Mouse (Mus musculus): ENCODE measurements around the gene Bcat2. TPM values are rescaled to one million over a fixed set of nuclear protein-coding genes. Genes with fewer than 3 reads are reported as not detected.

Gene Bcat2
- polyA plus RNA-seq, 1 experiment from 2014 or later: 29.4 TPM

DNA sequence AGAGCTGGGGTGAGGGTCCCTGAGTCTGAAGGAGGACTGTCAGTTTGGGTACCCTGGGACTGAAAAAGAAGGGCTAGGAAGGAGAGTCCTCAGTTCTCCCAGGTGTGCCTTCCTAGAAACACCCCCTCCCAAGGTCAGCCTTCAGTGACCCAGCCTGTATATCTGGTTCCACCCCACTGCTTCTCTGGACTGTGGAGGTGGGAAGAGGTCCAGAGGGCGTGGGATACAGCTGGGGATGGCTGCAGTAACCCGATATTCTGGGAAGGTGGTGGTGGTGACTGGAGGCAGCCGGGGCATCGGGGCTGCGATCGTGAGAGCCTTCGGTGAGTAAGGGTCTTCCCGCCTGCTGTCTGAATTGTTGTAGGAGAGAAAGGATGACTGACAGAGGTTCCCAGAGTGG is 15.2 kb upstream of the Bcat2 start, which contains the start of gene Hsd17b14:
Gene Hsd17b14 (plus strand): TSS at position 150 of the 400 bp plus-strand sequence.
- no peak for ATAC-seq
- Histone ChIP-seq H3K4me1 (ENCODE audit: insufficient read depth, low read depth, low read length) (no peaks in the 10 kb centered on the region), H3K4me2 (replicated peaks; ENCODE audit: low read depth, low read length) (no peak within 1 kb of the TSS), H3K27ac (ENCODE audit: low read length) (no peak within 1 kb of the TSS), H3K4me3 (ENCODE audit: low read depth, low read length) (no peak within 1 kb of the TSS), H3K36me3 (ENCODE audit: insufficient read depth, low read length) (no peaks in the 10 kb centered on the region), H3K9me3 (ENCODE audit: low read length) (no peaks in the 10 kb centered on the region), H3K27me3 (replicated peaks; ENCODE audit: insufficient read depth, low read length) (no peaks in the 10 kb centered on the region), H3K9ac (replicated peaks; ENCODE audit: low read depth) (no peak within 1 kb of the TSS)
- TF ChIP-seq CTCF (IDR thresholded peaks at IDR 0.05): no peak
- TF ChIP-seq EP300 (IDR thresholded peaks at IDR 0.05): no peak
- DNase-seq (ENCODE audit: low spot score): no peak
- 13% methylated on average over 8 of the region's 8 CpGs for WGBS

- ATAC-seq: peak; percentile 53; the same call in 1 of the 2 replicates
- H3K36me3 ChIP-seq (ENCODE audit: insufficient read depth, low read length): no peaks in the 10 kb centered on the region
- H3K4me2 ChIP-seq (replicated peaks; ENCODE audit: low read depth, low read length): no peak overlapping the region
- no peak overlapping the region for H3K4me3 ChIP-seq (ENCODE audit: low read depth, low read length)
- no peak overlapping the region for H3K27ac ChIP-seq (ENCODE audit: low read length)
- H3K9ac ChIP-seq (replicated peaks; ENCODE audit: low read depth): no peak overlapping the region
- no peaks in the 10 kb centered on the region for H3K27me3 ChIP-seq (replicated peaks; ENCODE audit: insufficient read depth, low read length)
- 26% methylated on average over 8 of the region's 8 CpGs for WGBS
- no peaks in the 10 kb centered on the region for H3K9me3 ChIP-seq (ENCODE audit: low read length)
- H3K4me1 ChIP-seq (ENCODE audit: insufficient read depth, low read depth, low read length): no peaks in the 10 kb centered on the region
- DNase-seq (ENCODE audit: low spot score): peak; percentile 84
- TF ChIP-seq CTCF (IDR thresholded peaks at IDR 0.05): peak; percentile 90
- no peak for TF ChIP-seq EP300 (IDR thresholded peaks at IDR 0.05)
Observed at GRCm38 (mm10) chr7:45555787-45556186, 14.2 kb upstream of the Bcat2 start.

DNA sequence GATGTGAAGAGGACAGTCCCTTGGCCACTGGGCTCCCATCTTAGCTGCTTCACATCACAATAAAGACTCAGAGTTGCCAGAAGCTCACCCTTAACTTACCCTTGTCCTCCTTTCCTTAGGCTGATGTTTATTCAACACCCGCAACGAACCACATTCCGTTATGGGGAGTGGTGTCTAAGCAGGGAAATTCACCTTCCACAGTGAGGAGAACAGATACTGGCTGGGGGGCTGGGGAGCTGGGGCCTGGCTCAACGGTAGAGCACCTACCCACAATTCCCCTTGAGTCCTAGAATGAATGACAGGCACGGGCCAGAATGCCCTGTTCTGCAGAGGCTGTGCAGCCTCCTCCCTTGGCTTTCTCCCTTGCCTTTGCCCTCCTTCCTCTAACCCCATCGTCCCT is 11.0 kb upstream of the Bcat2 start:
- peak; percentile 64 for DNase-seq (ENCODE audit: low spot score)

GRCm38 (mm10) chr7:45560241-45560640 is 9.7 kb upstream of the Bcat2 start:
- Histone ChIP-seq H3K9ac (replicated peaks; ENCODE audit: low read depth) (no peak overlapping the region), H3K27ac (ENCODE audit: low read length) (no peak overlapping the region), H3K36me3 (ENCODE audit: insufficient read depth, low read length) (no peaks in the 10 kb centered on the region), H3K27me3 (replicated peaks; ENCODE audit: insufficient read depth, low read length) (no peaks in the 10 kb centered on the region), H3K9me3 (ENCODE audit: low read length) (no peaks in the 10 kb centered on the region), H3K4me3 (ENCODE audit: low read depth, low read length) (no peak overlapping the region), H3K4me1 (ENCODE audit: insufficient read depth, low read depth, low read length) (no peaks in the 10 kb centered on the region), H3K4me2 (replicated peaks; ENCODE audit: low read depth, low read length) (no peak overlapping the region)
- TF ChIP-seq CTCF (IDR thresholded peaks at IDR 0.05) (no peak), EP300 (IDR thresholded peaks at IDR 0.05) (no peak)
- no peak for ATAC-seq
- WGBS: 71% methylated on average over 7 of the region's 7 CpGs
- no peak for DNase-seq (ENCODE audit: low spot score)

More for the DNA sequence above, 11.0 kb upstream of the Bcat2 start:
- Histone ChIP-seq H3K36me3 (ENCODE audit: insufficient read depth, low read length) (no peaks in the 10 kb centered on the region), H3K9ac (replicated peaks; ENCODE audit: low read depth) (no peak overlapping the region), H3K27ac (ENCODE audit: low read length) (0 out of 2 replicates have a peak overlapping the region, but pooled peaks have one; percentile 68), H3K27me3 (replicated peaks; ENCODE audit: insufficient read depth, low read length) (no peaks in the 10 kb centered on the region), H3K4me1 (ENCODE audit: insufficient read depth, low read depth, low read length) (no peaks in the 10 kb centered on the region), H3K9me3 (ENCODE audit: low read length) (no peaks in the 10 kb centered on the region), H3K4me2 (replicated peaks; ENCODE audit: low read depth, low read length) (no peak overlapping the region), H3K4me3 (ENCODE audit: low read depth, low read length) (no peak overlapping the region)
- WGBS: 18% methylated on average over 6 of the region's 6 CpGs
- ATAC-seq: peak; percentile 67
- TF ChIP-seq CTCF (IDR thresholded peaks at IDR 0.05): no peak
- TF ChIP-seq EP300 (IDR thresholded peaks at IDR 0.05): no peak

- peak; percentile 86 for DNase-seq (ENCODE audit: low spot score)
- Histone ChIP-seq H3K9ac (replicated peaks; ENCODE audit: low read depth) (no peak overlapping the region), H3K27me3 (replicated peaks; ENCODE audit: insufficient read depth, low read length) (no peaks in the 10 kb centered on the region), H3K27ac (ENCODE audit: low read length) (no peak overlapping the region), H3K4me1 (ENCODE audit: insufficient read depth, low read depth, low read length) (no peaks in the 10 kb centered on the region), H3K4me2 (replicated peaks; ENCODE audit: low read depth, low read length) (peak overlapping the region; percentile 15), H3K9me3 (ENCODE audit: low read length) (no peaks in the 10 kb centered on the region), H3K36me3 (ENCODE audit: insufficient read depth, low read length) (no peaks in the 10 kb centered on the region), H3K4me3 (ENCODE audit: low read depth, low read length) (no peak overlapping the region)
- WGBS: 20% methylated on average over 17 of the region's 17 CpGs
- ATAC-seq: peak; percentile 66
- TF ChIP-seq CTCF (IDR thresholded peaks at IDR 0.05): peak; percentile 96
- no peak for TF ChIP-seq EP300 (IDR thresholded peaks at IDR 0.05)
Observed at GRCm38 (mm10) chr7:45560843-45561623, 8.9 kb upstream of the Bcat2 start.

GRCm38 (mm10) chr7:45561624-45562520 is 8.1 kb upstream of the Bcat2 start:
- no peaks in the 10 kb centered on the region for H3K4me1 ChIP-seq (ENCODE audit: insufficient read depth, low read depth, low read length)
- WGBS: 28% methylated on average over 12 of the region's 12 CpGs
- no peaks in the 10 kb centered on the region for H3K27me3 ChIP-seq (replicated peaks; ENCODE audit: insufficient read depth, low read length)
- peak overlapping the region; percentile 15 for H3K4me2 ChIP-seq (replicated peaks; ENCODE audit: low read depth, low read length)
- DNase-seq (ENCODE audit: low spot score): peak; percentile 66
- ATAC-seq: peak; percentile 46
- 0 out of 2 replicates have a peak overlapping the region, but pooled peaks have one; percentile 26 for H3K27ac ChIP-seq (ENCODE audit: low read length)
- no peak overlapping the region for H3K4me3 ChIP-seq (ENCODE audit: low read depth, low read length)
- H3K9ac ChIP-seq (replicated peaks; ENCODE audit: low read depth): no peak overlapping the region
- no peaks in the 10 kb centered on the region for H3K9me3 ChIP-seq (ENCODE audit: low read length)
- TF ChIP-seq CTCF (IDR thresholded peaks at IDR 0.05) (no peak), EP300 (IDR thresholded peaks at IDR 0.05) (no peak)
- no peaks in the 10 kb centered on the region for H3K36me3 ChIP-seq (ENCODE audit: insufficient read depth, low read length)
